Mouse (Mus musculus) small intestine, adult 2 months (tissue): ENCODE measurements around the gene Pnpla2.

Experiments
- CTCF ChIP-seq: fragments of 200-500 bp; IDR thresholded peaks from 2 replicates; pipeline ENCODE4 v1.5.1; 2012; ENCODE audit warnings: low read depth, mild to moderate bottlenecking, control low read depth, inconsistent platforms, low read length, moderate library complexity, mixed read lengths; ENCODE audit not compliant: insufficient replicate concordance, insufficient read length; ENCODE audit errors: extremely low read depth
- POLR2A ChIP-seq: fragments of 200-500 bp; IDR thresholded peaks from 2 replicates; pipeline ENCODE4 v1.6.1; 2012; ENCODE audit warnings: low read depth, mild to moderate bottlenecking, control low read depth, inconsistent platforms, low read length, moderate library complexity

- no peak for TF ChIP-seq POLR2A
- TF ChIP-seq CTCF, result no peak
Observed at GRCm38 (mm10) chr7:141453636-141454035, 1.4 kb upstream of the Pnpla2 start.
